ENCODE assay signal across 8 mouse cellular contexts in the genomic region with DNA sequence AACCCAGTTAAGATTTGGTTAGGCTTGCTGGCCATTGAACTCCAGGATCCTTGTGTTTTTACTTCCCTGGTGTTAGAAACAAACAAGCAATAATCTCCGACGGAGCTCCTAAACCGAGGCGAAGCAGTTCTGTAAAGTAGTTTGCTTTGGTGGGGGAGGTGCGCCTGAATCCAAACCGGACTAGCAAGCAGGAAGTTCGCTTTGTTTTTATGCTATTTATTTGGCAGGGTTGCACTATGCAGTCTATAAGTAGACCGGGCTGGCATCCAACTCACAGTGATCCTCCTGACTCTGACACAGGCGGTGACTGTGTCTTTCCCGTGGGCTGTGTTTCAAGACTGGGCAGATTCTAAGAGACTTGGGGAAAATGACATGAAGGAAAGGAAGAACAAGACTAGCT. TPM values are rescaled to one million over a fixed set of nuclear protein-coding genes. Genes with fewer than 3 reads are reported as not detected.
DNase-seq lines count a peak whose midpoint lies in the region; ATAC-seq and TF ChIP-seq lines count a peak whose summit lies in the region.

No protein-coding gene starts in this region.

- peak overlapping the region; percentile 56 for H3K27ac ChIP-seq in gastrocnemius, adult 2 months
- peak overlapping the region; percentile 41; the same call in 1 of the 2 replicates for H3K27ac ChIP-seq in heart, embryonic 11.5 days (ENCODE audit: low read depth, low read length)
- peak overlapping the region; percentile 92 for H3K27ac ChIP-seq in kidney, postnatal 0 days
- H3K27ac ChIP-seq in liver, embryonic 12.5 days: peak overlapping the region; percentile 75

- peaks cover 3% of the 10 kb centered on the region; the same call in 1 of the 2 replicates for H3K36me3 ChIP-seq in heart, embryonic 11.5 days (ENCODE audit: control insufficient read depth, insufficient read depth, low read length)
- no peaks in the 10 kb centered on the region for H3K36me3 ChIP-seq in kidney, postnatal 0 days (ENCODE audit: insufficient read depth, low read length)
- peaks cover 6% of the 10 kb centered on the region for H3K36me3 ChIP-seq in liver, embryonic 12.5 days

- peak overlapping the region; percentile 7; the same call in 1 of the 2 replicates for H3K4me3 ChIP-seq in gastrocnemius, adult 2 months
- no peak overlapping the region for H3K4me3 ChIP-seq in heart, embryonic 11.5 days (ENCODE audit: low read depth, low read length)
- no peak overlapping the region for H3K4me3 ChIP-seq in kidney, postnatal 0 days (replicated peaks; ENCODE audit: low read depth, low read length)
- H3K4me3 ChIP-seq in liver, embryonic 12.5 days: no peak overlapping the region

- H3K4me1 ChIP-seq in heart, embryonic 11.5 days (ENCODE audit: control insufficient read depth, insufficient read depth, low read length): peaks cover 2% of the 10 kb centered on the region; the same call in 1 of the 2 replicates
- H3K4me1 ChIP-seq in kidney, postnatal 0 days (replicated peaks; ENCODE audit: insufficient read depth, low read length): peaks cover 12% of the 10 kb centered on the region; the same call in 1 of the 2 replicates
- H3K4me1 ChIP-seq in liver, embryonic 12.5 days: peaks cover 37% of the 10 kb centered on the region

- no peak overlapping the region for H3K9ac ChIP-seq in heart, embryonic 11.5 days (ENCODE audit: low read depth, low read length)
- H3K9ac ChIP-seq in kidney, postnatal 0 days (ENCODE audit: low read depth, low read length): no peak overlapping the region
- H3K9ac ChIP-seq in liver, embryonic 12.5 days: no peak overlapping the region

- TF ChIP-seq CTCF in gastrocnemius, adult 2 months (IDR thresholded peaks at IDR 0.05): no peak
- TF ChIP-seq CTCF in kidney, postnatal 0 days (IDR thresholded peaks at IDR 0.05; ENCODE audit: low read depth): no peak

- peak; percentile 29 for DNase-seq in gastrocnemius, adult 2 months
- DNase-seq in gastrocnemius, adult 8-10 months (ENCODE audit: low spot score in 2 of 2): no peak
- peak; percentile 68 to 71 for DNase-seq in cerebellum, postnatal 10 days
- DNase-seq in kidney, postnatal 0 days (ENCODE audit: low spot score): peak; percentile 92
- peak; percentile 13 for DNase-seq in ovary, postnatal 10 days (ENCODE audit: low spot score)
- DNase-seq in c-Kit-positive CD71-positive TER-119-positive erythroid progenitor cells, embryonic 14.5 days (ENCODE audit: low spot score): no peak

- no peak for ATAC-seq in heart, embryonic 11.5 days (replicated peaks; ENCODE audit: insufficient number of reproducible peaks, low FRiP score, low TSS enrichment)
- ATAC-seq in kidney, postnatal 0 days (replicated peaks; ENCODE audit: low FRiP score, low read depth): no peak
- no peak for ATAC-seq in liver, embryonic 12.5 days

- no peaks in the 10 kb centered on the region for H3K27me3 ChIP-seq in heart, embryonic 11.5 days (ENCODE audit: control insufficient read depth, insufficient read depth, low read length)
- no peaks in the 10 kb centered on the region for H3K27me3 ChIP-seq in kidney, postnatal 0 days (ENCODE audit: insufficient read depth, low read length)
- no peaks in the 10 kb centered on the region for H3K27me3 ChIP-seq in liver, embryonic 12.5 days (replicated peaks)

- WGBS in heart, embryonic 11.5 days (ENCODE audit: insufficient replicate concordance): 27% methylated on average over 10 of the region's 10 CpGs
- WGBS in kidney, postnatal 0 days: 11% methylated on average over 10 of the region's 10 CpGs
- 34% methylated on average over 10 of the region's 10 CpGs for WGBS in liver, embryonic 12.5 days (ENCODE audit: insufficient replicate concordance)

- intact Hi-C loops in gastrocnemius, adult 2 months (cut with DNase I): loop anchor here (5.0 to 10.0 kb wide), 4 partner anchors 91 to 222 kb away; a partner anchor contains a TSS

- H3K9me3 ChIP-seq in heart, embryonic 11.5 days (replicated peaks; ENCODE audit: control insufficient read depth, low read length): no peaks in the 10 kb centered on the region
- no peaks in the 10 kb centered on the region for H3K9me3 ChIP-seq in kidney, postnatal 0 days (replicated peaks; ENCODE audit: low read length)
- H3K9me3 ChIP-seq in liver, embryonic 12.5 days (replicated peaks): no peaks in the 10 kb centered on the region

- peak overlapping the region; percentile 12; the same call in 1 of the 2 replicates for H3K4me2 ChIP-seq in heart, embryonic 11.5 days
- H3K4me2 ChIP-seq in kidney, postnatal 0 days (ENCODE audit: low read length): peak overlapping the region; percentile 14; the same call in 1 of the 2 replicates
- peak overlapping the region; percentile 18; the same call in 1 of the 2 replicates for H3K4me2 ChIP-seq in liver, embryonic 12.5 days

RNA-seq across cellular contexts. Expression of a gene that starts 2.9 kb away (rescaled TPM):
- 100 to 1,000 TPM in 1 of 2 experiments, 10 to 100 TPM in 1; 81.7 to 100 TPM for total RNA-seq in gastrocnemius, adult 2 months (2021)
- 10 to 100 TPM; 62.4 to 80.4 (median 71.9) TPM for total RNA-seq in gastrocnemius, adult 8-10 months (2022)
- polyA plus RNA-seq in heart, embryonic 11.5 days (2014; fragmentation: Nextera tagmentation; extraction: Ambion mirVana): 456 and 484 TPM in 2 replicates
- 367 and 400 TPM in 2 replicates for polyA plus RNA-seq in kidney, postnatal 0 days (2015; fragmentation: Nextera tagmentation; extraction: Ambion mirVana)
- 438 and 448 TPM in 2 replicates for polyA plus RNA-seq in liver, embryonic 12.5 days (2016; fragmentation: Nextera tagmentation; extraction: Ambion mirVana)

RNA-seq across cellular contexts. Expression of a gene that starts 3.8 kb away (rescaled TPM):
- not detected for total RNA-seq in gastrocnemius, adult 2 months (2021)
- total RNA-seq in gastrocnemius, adult 8-10 months (2022): not detected
- polyA plus RNA-seq in heart, embryonic 11.5 days (2014; fragmentation: Nextera tagmentation; extraction: Ambion mirVana): 46.5 and 49.7 TPM in 2 replicates
- polyA plus RNA-seq in kidney, postnatal 0 days (2015; fragmentation: Nextera tagmentation; extraction: Ambion mirVana): 51.1 and 51.2 TPM in 2 replicates
- polyA plus RNA-seq in liver, embryonic 12.5 days (2016; fragmentation: Nextera tagmentation; extraction: Ambion mirVana): 58.2 and 62.1 TPM in 2 replicates

Comparison
In these comparisons a context has a peak if more than half of its experiments do, and no peak if none do; other contexts are left out.
1. DNase-seq: peak in gastrocnemius, adult 2 months (single experiment), cerebellum, postnatal 10 days (2 of 2), kidney, postnatal 0 days (single experiment) and ovary, postnatal 10 days (single experiment); none in gastrocnemius, adult 8-10 months (0 of 2) and c-Kit-positive CD71-positive TER-119-positive erythroid progenitor cells, embryonic 14.5 days (single experiment).
2. H3K27ac ChIP-seq: peak in every context shown above with its lines; median percentile 92 in kidney, postnatal 0 days; 75 in liver, embryonic 12.5 days; 56 in gastrocnemius, adult 2 months; 41 in heart, embryonic 11.5 days.
3. Peak in every context shown above with its lines, with median percentiles within 50 percentile points of each other: H3K4me2 ChIP-seq.